Mouse (Mus musculus) right cerebral cortex, postnatal 36 days (tissue): Measurements from ENCODE around the gene Pgf.
"Not testable (repeated sequence)": the region's sequence is repeated elsewhere in the genome, so short reads cannot be mapped to it uniquely, and the experiment has no call there.

ENCODE experiments used
- DNase-seq, 2 experiments: peaks; one replicate each; pipeline ENCODE4 v3.0.0; 2022; ENCODE audit warnings: low spot score in 2 of 2, mixed read lengths in 1 of 2

Pgf gene

DNA sequence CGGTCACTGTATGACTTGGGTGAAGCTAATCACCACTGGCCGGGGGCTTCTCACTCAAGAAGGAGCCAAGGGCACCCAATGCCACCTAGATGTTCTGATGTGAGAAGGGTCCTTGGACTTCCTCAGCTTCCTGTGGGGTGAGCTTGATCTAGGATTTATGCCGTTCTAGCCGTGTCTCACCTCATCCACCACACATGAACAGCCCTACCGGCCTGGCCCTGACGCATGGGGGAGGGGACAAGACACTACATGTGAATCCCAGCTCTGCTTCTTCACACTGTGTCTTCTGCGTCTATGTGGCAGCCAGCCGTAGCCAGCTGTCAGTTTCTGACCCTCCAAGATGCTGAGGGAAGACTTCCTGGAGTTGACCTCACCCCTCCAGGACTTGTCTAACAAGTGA, 18.8 kb downstream of the Pgf start:
- DNase-seq: no peak

DNA sequence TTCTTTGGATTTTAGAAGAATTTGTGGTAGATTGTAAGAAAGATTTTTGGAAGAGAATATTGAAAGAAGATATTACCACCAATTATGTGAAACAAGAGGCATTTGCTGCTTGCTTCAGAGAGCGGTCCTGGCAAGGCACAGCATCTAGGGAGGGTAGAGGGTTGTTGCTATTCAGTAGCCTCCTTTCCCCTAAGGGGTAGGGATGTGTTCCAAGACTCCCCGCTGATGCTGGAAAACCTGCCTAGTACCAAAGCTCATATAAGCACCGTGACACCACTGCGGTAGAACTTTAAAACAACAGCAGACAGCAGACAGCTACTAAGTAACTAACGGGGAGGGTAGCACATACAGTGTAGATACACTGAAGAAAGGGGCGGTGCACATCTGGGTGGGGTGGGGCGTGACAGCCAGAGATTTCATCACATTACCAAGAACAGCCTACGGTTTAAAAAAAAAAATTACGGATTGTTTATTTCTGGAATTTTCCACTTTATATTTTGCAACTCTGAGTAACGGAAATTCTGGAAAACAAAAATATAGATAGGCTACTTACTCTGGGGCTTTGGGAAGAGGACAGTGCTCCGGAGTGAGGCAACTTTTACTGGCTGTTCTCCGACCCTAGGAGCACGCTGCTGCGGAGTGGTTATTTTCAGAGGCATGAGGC, 19.7 kb downstream of the Pgf start:
- DNase-seq: no peak

DNA sequence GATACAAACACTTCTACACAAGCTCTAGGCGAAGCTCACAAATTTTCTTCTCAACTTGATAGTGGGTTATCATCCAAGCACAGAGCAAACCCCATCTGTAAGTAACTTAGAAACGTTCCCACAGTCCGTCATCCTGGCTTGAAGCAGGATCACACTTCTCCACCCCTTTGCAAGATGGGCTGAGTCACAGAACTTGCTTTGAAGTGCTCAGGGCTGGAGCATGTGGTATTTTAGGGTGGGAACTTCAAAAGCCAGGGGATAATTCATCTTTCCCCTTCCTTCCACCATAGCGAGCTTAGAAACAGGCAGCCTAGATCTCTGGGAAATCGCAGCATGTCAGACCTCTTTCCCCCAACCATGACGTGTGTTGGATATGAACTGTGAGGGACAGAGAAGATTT, 21.3 kb downstream of the Pgf start:
- no peak for DNase-seq

DNA sequence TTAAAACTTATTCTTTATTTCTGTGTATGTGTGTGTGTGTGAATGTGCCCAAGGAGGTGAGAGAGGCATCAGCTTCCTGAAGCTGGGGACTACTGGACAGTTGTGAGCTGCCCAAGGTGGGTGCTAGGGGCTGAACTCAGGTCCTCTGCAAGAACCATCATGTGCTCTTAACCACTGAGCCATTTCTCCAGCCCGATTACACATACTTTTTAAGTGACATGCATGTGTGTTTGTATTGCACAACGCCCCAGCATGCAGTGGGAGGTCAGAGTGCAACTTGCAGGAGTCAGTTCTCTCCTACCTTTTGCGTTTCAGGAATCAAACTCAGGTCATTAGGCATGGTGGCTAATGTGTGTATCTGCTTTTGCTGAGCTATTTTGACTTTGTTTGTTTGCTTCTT, 24.6 kb downstream of the Pgf start:
- DNase-seq: no peak

DNA sequence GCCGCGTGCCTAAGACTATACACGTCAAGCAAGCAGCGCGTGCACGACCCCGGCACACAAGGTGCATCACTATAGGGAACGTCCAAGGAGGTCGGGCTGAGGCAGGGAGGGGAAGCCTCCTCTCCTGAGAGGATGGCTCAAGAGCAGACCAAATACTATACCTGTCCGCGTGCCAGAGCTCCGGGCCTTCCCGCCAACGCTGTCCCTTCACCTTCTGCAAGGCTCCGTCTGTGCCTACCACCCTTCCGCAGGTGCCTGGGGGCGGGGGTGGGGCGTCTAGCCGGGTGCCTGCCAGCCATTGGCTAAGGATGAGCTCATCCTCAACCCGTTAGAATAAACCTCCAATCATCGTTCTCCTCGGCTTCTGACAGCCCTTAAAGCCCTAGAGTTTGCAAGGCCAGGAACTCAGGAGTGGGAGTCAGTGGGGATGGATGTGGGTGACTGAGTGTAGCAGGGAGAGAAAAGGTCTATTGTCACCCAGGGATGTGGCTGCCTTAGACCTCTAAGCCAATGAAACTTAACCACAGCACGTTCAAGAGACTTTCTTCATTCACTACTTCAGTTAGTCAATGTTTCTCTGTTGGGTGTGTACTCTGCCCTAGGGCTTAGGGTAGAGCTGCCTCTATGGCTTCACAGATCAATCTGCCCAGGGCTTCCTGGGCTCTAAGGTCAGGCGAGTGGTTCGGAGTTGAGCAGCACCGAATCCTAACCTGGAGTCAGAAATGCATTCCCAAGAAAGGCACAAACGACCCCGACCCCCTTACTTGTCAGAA, 26.4 kb downstream of the Pgf start, which contains the start of gene Rps6kl1:
Gene Rps6kl1, minus strand, starts transcription at position 263 of the 773 bp plus-strand sequence.
- peak; percentile 72 to 83 for DNase-seq

DNA sequence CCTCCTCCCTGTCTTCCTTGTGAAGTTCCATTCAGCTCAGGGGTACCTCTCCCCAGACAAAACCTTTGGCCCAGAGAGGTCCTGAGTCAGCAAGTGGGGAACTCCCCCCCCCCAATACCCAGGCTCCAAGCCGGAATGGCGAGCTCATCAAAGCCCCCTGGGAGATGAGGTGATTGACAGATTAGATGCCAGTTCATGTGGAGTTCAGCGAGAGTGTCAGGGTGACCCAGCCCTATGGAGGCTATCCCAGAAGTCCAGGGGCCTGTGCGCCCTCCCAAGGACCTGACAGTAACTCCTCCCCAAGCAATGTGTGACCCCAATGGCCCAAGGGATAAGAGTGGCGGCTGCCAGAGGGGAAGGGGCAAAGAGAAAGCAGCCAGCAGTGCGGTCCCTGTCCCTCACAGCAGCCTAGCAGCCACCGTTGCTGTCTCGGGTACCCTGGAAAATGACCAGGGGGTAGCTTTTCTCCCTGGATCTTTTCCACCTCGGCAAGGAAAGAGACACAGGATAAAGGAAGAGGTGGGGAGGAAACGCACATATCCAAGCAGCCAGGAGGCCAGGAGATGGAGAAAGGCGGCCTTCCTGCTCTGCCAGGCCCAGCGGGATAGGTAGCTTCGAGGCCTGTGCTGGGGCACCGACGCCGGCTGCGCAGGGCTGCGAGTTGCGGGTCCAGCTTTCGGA, 27.1 kb downstream of the Pgf start:
- DNase-seq: no peak

DNA sequence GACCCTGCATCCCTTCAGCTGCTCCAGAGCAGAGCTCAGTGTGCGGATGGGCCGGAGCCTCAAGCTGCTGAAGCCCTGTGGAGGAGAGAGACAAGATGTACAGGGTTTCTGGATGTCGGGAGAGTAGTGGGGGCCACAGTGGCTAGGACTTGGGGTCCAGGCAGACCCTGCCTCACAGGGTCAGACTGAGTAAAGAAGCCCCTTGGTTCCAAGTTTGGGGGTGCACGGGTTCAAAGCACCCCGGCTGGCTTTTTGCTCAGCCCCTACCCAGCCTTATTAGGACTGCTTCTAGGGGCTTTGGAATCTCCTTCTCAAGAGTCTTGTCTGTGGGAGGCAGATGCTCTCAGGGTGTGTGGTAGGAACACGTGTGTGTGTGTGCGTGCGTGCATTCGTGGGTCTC, 30.7 kb downstream of the Pgf start:
- DNase-seq: no peak

DNA sequence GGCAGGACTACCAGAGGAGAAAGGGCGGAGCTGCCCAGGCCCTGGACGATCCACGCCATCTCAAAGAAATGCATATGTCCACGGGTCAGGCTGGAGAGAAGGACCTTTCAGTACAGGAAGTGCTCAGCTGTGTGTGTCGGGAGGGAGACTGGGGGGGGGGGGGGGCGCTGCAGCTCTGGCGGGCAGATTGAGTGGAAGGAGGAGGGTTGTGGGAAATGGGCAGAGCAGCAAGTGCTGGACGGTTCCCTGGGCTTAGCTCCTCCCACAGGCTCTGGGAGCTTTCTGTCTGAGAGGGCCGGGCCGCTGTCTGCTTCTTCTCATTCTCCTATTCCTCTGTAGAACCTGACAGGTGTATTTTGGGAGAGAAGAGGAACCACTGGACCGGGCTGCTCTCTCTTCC, 31.2 kb downstream of the Pgf start:
- DNase-seq: no peak

DNA sequence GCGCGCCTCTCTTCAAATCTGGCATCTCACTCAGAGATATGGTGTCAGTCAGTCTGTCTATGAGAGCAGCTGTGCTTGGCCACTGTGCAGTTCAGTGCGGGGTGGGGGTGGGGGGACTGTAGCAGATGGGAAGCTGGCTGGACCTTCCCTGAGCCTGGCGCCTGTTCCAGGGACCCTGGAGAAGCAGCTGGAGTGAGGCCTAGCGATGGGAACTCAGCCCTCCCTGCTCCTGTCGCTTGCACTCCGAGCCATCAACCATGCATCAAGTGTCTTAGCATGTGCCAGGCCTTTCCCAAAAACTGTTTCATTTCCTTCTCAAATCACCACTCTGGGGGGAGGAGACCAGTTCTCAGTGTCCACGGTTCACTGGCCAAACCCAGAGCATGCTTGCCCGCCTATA, 32.0 kb downstream of the Pgf start:
- no peak for DNase-seq

DNA sequence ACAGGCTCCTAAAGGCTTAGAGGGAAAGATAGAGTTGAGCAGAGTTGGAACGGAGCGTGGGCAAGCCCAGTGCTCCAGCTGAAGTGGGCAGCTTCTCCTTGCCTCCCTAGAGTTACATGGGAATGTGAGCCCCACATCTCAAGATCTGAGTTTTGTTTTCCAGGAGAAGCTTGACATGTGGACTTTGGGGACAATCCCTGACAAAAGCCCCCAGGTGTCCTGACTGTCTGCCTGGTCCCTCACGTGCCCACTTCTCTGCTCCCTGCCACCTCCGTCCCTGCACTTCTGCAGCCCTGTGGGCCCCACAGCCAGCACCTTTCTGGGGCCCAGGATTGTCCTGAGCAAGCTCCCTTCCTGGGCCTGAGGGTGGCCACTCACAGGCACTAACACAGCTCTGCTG, 32.8 kb downstream of the Pgf start:
- no peak for DNase-seq

DNA sequence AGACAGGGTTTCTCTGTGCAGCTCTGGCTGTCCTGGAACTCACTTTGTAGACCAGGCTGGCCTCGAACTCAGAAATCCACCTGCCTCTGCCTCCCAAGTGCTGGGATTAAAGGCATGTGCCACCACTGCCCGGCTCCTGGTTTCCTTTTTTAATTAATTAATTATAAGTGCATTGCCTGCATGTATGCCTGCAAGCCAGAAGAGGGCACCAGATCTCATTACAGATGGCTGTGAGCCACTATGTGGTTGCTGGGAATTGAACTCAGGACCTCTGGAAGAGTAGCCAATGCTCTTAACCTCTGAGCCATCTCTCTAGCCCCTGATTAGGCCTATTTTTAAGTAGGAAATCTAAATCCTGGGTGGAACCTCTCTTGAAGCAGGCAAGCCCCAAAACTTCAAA, 33.3 kb downstream of the Pgf start:
- not testable (repeated sequence) for DNase-seq

DNA sequence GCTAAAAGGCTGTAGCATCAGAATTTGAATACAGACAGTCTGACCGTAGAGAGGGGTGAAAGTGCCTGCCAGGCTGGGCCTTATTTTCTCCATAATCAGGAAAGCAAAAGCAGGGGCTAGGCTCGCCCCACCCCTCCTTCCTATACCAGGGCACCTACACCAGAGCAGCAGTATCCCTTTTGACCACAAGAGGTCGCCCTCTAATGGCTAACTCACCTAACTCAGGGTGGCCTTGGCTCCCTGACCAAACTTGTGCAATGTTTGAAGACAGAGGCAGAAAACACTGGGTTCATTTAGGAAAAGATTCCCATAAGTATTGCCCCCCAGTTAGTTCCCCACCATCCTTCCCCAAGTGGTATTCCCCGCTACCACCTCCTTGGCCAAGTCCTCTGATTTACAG, 34.8 kb downstream of the Pgf start:
- DNase-seq: peak; percentile 54 to 56

DNA sequence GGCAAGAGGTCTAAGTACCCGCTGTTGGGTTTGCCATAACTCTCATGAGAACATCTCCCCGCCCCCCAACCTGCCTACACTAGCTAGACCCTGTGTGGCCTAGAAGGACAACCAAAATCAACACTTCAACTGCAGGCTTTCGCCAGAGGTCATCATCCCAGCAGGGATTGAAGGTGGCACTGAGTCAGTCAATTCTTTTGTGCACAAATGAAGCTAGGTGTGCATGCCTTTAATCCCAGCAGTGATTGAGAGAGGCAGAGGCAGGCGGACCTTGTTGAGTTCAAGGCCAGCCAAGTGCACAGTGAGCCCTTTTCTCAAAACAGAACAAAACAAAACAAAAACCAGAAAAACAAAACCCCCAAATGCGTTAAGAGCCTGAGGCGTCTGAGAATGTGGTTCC, 36.5 kb downstream of the Pgf start:
- DNase-seq: no peak

DNA sequence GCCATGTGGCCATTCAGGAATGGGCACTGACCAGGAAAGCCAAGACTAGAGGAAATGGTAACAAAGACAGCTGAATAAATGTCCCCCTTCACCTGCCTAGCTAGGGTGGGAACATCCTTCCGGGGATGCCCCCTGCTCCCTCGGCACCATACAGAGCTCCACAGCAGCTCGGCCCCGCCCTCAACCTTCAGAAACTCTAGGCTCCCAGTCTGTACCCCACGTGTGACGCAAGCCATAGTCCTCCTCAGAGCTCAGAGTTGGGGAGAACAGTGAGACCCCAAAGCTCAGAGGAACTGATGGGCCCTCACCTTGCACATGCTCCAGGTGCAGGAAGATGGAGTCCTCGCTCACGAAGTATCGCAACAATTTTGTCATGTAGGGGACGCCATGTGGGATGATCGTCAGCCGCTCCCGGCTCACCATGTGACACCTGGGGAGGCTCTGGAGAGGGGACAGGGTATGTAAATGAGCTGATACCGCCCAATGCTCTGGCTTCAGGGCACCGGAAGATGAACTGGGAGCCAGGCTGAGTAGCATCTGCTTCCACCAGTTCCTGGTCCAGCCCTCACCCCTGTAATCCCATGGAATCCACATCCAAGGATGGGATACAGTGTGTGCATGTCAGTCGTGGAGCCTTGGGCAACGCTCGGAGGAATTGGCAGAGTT, 37.4 kb downstream of the Pgf start:
- no peak for DNase-seq

DNA sequence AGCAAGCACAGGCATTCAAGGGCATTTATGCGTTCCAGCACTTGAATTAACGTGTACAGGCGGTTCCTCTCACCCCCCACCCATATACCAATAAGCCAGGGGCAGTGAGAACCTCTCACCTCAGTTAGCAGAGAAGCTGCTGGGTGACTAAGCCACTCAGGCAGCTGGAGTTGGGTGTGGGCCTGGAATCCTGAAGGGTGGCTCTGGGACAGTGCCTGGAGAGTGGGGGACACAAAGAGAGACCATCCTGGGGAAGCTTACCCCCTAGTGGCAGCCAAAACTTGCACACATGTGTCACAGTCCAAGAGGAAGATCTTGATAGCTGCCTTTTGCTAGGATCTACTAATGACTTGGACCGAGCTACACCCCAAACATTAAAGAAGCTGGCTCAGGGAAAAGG, 41.0 kb downstream of the Pgf start:
- DNase-seq: no peak

DNA sequence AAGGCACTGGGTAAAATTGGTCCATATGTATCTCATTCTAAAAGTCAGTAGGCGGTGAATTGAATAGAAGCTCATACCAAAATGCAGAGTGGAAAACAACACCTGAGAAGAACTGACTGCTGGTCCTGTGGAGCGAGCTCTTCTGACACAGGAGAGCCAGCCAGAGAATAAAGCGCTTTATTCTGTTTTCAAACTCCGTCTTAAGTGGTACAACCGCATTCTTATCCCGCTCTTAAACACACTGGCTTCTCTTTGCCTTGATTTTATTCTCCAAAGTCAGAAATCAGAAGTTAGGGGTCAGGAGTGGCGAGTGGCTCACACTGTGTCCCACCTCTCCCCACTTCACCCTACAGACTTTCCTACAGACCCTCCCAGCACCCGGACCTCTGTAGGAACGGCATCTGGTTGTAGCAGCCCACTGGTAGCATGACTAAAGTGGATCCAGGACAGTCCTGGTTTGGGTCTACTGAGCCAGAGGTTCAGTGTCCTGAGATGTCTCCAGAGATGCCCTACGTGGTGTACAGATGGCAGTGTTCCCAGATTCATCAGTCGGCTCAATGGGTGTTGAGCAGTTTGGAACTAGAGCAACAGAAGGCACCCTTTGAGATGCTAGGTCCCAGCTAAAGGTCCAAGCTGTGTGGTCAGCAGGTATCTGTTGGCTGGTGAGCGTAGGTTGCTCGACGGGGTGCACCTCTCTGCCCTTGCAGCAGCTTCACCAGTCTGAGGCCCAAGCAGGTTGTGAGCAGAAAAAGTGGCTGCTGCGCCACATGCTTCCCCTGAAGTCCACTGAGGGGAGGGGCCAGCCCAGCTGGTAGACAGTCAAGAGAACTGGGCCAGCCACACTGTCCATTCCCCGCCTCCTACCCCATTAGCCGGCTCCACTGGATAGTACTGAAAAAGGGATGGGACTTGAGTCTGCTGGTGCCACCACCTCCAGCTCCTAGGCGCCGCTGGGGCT, 41.8 kb downstream of the Pgf start:
- DNase-seq: no peak

DNA sequence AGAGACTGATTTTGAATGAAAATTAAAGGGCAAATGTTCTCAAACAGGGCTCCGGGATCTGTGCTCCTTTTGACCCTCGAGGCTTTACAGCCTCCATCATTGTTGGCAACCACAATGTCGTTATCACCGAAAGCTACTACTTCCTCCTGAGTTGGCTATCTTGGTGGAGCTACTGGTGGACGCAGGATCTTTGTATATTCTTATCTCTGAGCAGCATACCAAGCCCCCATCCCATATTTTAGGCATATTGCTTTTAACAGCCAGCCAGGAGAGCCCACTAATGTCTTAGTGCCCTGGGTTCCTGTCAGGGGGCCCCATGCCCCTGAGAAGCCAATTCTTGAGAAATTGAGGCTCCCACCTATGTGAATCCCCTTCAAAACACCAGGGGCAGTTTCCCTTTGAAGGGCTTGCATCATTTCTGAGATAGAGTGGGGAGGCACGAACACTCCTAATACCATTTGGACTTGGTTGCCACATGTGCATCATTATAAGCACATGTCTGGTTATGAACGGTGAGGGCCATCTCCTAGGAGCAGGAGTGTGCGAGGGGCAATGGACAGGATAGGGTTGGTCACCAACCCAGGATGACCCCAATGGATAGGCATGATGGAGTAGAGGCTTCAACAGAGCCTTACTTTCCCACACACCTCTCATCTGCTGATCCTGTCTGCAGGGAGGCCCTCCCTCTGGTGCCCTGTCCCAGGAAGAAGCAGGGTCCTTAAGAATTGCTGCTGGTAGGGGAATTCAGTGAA, 43.4 kb downstream of the Pgf start:
- DNase-seq: no peak

DNA sequence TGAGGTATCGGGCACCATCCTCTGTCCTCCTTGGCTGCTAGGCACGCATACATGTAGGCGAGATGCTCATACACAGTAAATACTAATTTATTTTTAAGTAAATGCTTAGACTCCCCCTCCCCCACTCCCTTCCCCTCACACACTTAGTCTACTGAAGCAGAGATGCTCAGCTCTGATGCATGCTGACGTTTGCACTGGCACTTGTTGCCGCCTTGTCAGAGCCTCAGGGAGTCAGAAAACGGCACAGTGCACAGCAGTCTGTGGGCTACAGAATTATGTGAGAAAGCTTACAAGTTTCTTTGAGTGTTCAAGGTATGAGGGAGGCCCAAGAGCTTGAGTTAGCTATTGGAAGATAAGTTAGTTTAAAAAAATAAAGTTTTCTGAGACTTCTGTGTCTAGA, 46.2 kb downstream of the Pgf start:
- DNase-seq: no peak

DNA sequence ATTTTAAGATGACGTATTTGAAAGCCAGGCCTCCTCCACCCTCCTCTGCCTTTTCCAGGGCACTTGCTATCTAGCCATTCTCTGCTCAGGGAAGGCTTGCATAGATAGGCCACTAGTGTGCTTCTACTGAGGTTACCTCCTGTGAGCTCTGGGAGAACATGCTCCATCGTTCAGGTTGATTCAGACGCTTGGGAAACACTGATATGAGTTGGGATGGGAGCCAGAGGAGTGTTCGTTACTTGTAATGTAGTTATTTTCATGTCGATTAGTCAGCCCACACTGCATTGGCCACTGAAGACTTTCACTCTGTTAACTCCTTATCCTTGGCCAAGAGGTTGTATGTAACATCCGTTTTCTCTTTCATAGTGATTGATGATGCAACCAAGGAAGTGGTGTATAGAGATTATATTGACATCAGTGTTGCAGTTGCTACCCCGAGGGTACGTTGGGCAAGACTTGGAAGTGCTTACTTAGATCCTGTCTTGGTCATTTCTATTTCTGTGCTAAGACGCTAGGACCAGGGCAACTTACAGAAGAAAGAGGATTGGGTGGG, 48.1 kb downstream of the Pgf start:
- no peak for DNase-seq

DNA sequence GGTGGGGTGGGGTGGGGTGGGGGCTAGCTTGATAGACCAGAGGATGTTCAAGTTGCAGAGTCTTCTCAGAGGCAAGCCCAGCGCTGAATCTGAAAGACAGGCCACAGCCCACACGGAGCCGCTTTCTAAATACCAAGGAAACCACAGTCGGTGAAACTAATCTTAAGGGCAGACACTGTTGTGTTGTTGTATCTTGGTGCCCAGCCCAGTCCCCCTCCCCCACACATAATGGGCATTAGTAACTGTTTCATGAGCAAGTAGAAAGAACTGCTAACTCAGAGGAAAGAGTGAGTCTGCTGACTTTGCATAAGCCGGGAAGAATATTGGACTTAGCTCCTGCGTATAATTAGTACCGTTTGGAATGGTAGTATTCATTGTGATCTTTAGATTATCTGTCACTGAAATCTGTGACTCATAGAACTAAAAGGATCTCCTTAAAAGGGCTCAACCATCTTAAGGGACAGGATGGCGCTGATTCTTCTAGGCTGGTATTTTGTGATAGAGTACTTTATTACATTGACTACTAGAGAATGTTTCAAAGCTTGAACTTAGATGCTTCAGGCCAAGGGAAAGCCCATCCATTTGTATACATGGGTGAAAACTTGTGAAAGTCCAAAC, 50.5 kb downstream of the Pgf start:
- no peak for DNase-seq
